Mouse (Mus musculus): ENCODE measurements around the gene Atf7ip. TPM values are rescaled to one million over a fixed set of nuclear protein-coding genes. Genes with fewer than 3 reads are reported as not detected.

The Atf7ip gene
- polyA plus RNA-seq, 1 experiment from 2014 or later: 8.4 TPM

GRCm38 (mm10) chr6:136469807-136470206, 36.2 kb upstream of the Atf7ip start:
- Histone ChIP-seq H3K4me2 (replicated peaks; ENCODE audit: low read depth) (no peak overlapping the region), H3K9ac (ENCODE audit: low read length) (no peak overlapping the region), H3K27me3 (ENCODE audit: control insufficient read depth, insufficient read depth, low read length) (no peaks in the 10 kb centered on the region), H3K27ac (replicated peaks) (peak overlapping the region; percentile 96), H3K36me3 (ENCODE audit: control insufficient read depth, insufficient read depth, low read length) (no peaks in the 10 kb centered on the region), H3K4me1 (replicated peaks; ENCODE audit: control insufficient read depth, insufficient read depth) (peaks cover 4% of the 10 kb centered on the region; the same call in 1 of the 2 replicates), H3K9me3 (ENCODE audit: control insufficient read depth, low read length) (no peaks in the 10 kb centered on the region), H3K4me3 (ENCODE audit: low read depth, low read length) (no peak overlapping the region)
- WGBS: 76% methylated on average over 9 of the region's 9 CpGs
- no peak for DNase-seq (ENCODE audit: low spot score)
- ATAC-seq (ENCODE audit: low FRiP score, low TSS enrichment): no peak
- no peak for TF ChIP-seq EP300 (optimal IDR thresholded peaks at IDR 0.05)
- TF ChIP-seq CTCF (IDR thresholded peaks at IDR 0.05; ENCODE audit: low read depth): no peak

- DNase-seq (ENCODE audit: low spot score) (peak; percentile 92), ATAC-seq (ENCODE audit: low FRiP score, low TSS enrichment) (peak; percentile 80)
- H3K4me2 ChIP-seq (replicated peaks; ENCODE audit: low read depth): 0 out of 2 replicates have a peak overlapping the region, but pooled peaks have one; percentile 11
- no peaks in the 10 kb centered on the region for H3K27me3 ChIP-seq (ENCODE audit: control insufficient read depth, insufficient read depth, low read length)
- H3K4me3 ChIP-seq (ENCODE audit: low read depth, low read length): no peak overlapping the region
- H3K4me1 ChIP-seq (replicated peaks; ENCODE audit: control insufficient read depth, insufficient read depth): peaks cover 4% of the 10 kb centered on the region; the same call in 1 of the 2 replicates
- H3K9ac ChIP-seq (ENCODE audit: low read length): no peak overlapping the region
- H3K27ac ChIP-seq (replicated peaks): peak overlapping the region; percentile 96
- H3K9me3 ChIP-seq (ENCODE audit: control insufficient read depth, low read length): no peaks in the 10 kb centered on the region
- TF ChIP-seq EP300 (optimal IDR thresholded peaks at IDR 0.05) (peak; percentile 78), CTCF (IDR thresholded peaks at IDR 0.05; ENCODE audit: low read depth) (no peak)
- 8% methylated on average over 31 of the region's 31 CpGs for WGBS
- H3K36me3 ChIP-seq (ENCODE audit: control insufficient read depth, insufficient read depth, low read length): no peaks in the 10 kb centered on the region
Measured at GRCm38 (mm10) chr6:136470321-136471230, 35.4 kb upstream of the Atf7ip start.

DNA sequence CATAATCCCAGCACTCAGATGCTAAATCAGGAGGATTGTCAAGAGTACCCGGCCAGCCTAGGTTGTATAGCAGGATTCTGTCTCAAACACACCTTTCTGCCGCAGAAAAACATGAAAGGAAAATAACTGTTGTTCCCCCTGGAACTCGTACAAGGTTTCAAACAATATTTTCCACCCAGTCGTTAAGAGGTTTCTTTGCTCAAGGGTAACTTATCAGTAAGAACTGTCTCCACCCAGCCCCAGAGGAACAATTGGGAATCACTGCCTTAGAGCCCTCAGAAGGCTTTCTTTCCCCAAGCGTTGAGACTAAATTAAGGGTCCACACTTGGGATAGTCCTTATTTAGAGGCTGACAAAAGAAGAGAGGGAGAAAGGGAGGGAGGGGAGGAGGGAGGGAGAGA, 34.4 kb upstream of the Atf7ip start:
- ATAC-seq (ENCODE audit: low FRiP score, low TSS enrichment): no peak
- DNase-seq (ENCODE audit: low spot score): no peak
- WGBS: 28% methylated on average over 5 of the region's 5 CpGs
- H3K9ac ChIP-seq (ENCODE audit: low read length): no peak overlapping the region
- peak; percentile 36 for TF ChIP-seq CTCF (IDR thresholded peaks at IDR 0.05; ENCODE audit: low read depth)
- TF ChIP-seq EP300 (optimal IDR thresholded peaks at IDR 0.05): no peak
- H3K4me3 ChIP-seq (ENCODE audit: low read depth, low read length): no peak overlapping the region
- H3K27me3 ChIP-seq (ENCODE audit: control insufficient read depth, insufficient read depth, low read length): no peaks in the 10 kb centered on the region
- H3K4me1 ChIP-seq (replicated peaks; ENCODE audit: control insufficient read depth, insufficient read depth): peaks cover 4% of the 10 kb centered on the region; the same call in 1 of the 2 replicates
- no peak overlapping the region for H3K4me2 ChIP-seq (replicated peaks; ENCODE audit: low read depth)
- peak overlapping the region; percentile 96 for H3K27ac ChIP-seq (replicated peaks)
- H3K36me3 ChIP-seq (ENCODE audit: control insufficient read depth, insufficient read depth, low read length): no peaks in the 10 kb centered on the region
- no peaks in the 10 kb centered on the region for H3K9me3 ChIP-seq (ENCODE audit: control insufficient read depth, low read length)

DNA sequence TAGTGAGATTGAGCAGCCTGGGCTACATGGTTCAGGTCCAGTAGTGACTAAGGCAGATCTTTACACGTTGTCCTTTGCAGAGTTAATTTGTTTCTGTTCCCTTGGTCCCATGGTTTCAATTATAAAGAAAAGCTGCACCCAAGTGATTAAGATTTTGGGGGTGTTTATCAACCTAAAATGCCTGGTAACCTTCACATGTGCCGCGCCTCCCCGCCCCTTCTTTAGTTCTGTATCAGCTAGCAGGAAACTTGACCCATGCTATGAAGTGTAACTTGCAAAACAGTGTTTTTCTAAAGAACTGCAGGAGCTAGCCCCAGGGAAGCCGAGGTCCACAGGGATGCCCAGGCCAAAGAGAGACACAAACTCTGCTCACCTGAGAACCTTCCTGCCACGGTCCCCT, 33.2 kb upstream of the Atf7ip start:
- Histone ChIP-seq H3K4me3 (ENCODE audit: low read depth, low read length) (no peak overlapping the region), H3K27me3 (ENCODE audit: control insufficient read depth, insufficient read depth, low read length) (no peaks in the 10 kb centered on the region), H3K4me1 (replicated peaks; ENCODE audit: control insufficient read depth, insufficient read depth) (peaks cover 4% of the 10 kb centered on the region; the same call in 1 of the 2 replicates), H3K36me3 (ENCODE audit: control insufficient read depth, insufficient read depth, low read length) (no peaks in the 10 kb centered on the region), H3K9me3 (ENCODE audit: control insufficient read depth, low read length) (no peaks in the 10 kb centered on the region), H3K9ac (ENCODE audit: low read length) (no peak overlapping the region), H3K4me2 (replicated peaks; ENCODE audit: low read depth) (no peak overlapping the region), H3K27ac (replicated peaks) (no peak overlapping the region)
- 71% methylated on average over 6 of the region's 6 CpGs for WGBS
- DNase-seq (ENCODE audit: low spot score) (no peak), ATAC-seq (ENCODE audit: low FRiP score, low TSS enrichment) (no peak)
- TF ChIP-seq EP300 (optimal IDR thresholded peaks at IDR 0.05) (no peak), CTCF (IDR thresholded peaks at IDR 0.05; ENCODE audit: low read depth) (no peak)

- WGBS: 74% methylated on average over 11 of the region's 11 CpGs
- ATAC-seq (ENCODE audit: low FRiP score, low TSS enrichment): no peak
- no peak overlapping the region for H3K4me3 ChIP-seq (ENCODE audit: low read depth, low read length)
- H3K27me3 ChIP-seq (ENCODE audit: control insufficient read depth, insufficient read depth, low read length): no peaks in the 10 kb centered on the region
- H3K9me3 ChIP-seq (ENCODE audit: control insufficient read depth, low read length): no peaks in the 10 kb centered on the region
- H3K4me1 ChIP-seq (replicated peaks; ENCODE audit: control insufficient read depth, insufficient read depth): peaks cover 4% of the 10 kb centered on the region; the same call in 1 of the 2 replicates
- H3K36me3 ChIP-seq (ENCODE audit: control insufficient read depth, insufficient read depth, low read length): no peaks in the 10 kb centered on the region
- no peak overlapping the region for H3K27ac ChIP-seq (replicated peaks)
- DNase-seq (ENCODE audit: low spot score): no peak
- no peak overlapping the region for H3K4me2 ChIP-seq (replicated peaks; ENCODE audit: low read depth)
- no peak overlapping the region for H3K9ac ChIP-seq (ENCODE audit: low read length)
- TF ChIP-seq CTCF (IDR thresholded peaks at IDR 0.05; ENCODE audit: low read depth) (no peak), EP300 (optimal IDR thresholded peaks at IDR 0.05) (no peak)
Measured at GRCm38 (mm10) chr6:136473472-136474129, 32.4 kb upstream of the Atf7ip start.

Measured in stomach, postnatal 0 days (tissue).